Comparison of ENCODE assay signal across 8 mouse cellular contexts in genomic region chr10:67226109-67226508, GRCm38 (mm10). TPM values are rescaled to one million over a fixed set of nuclear protein-coding genes. Genes with fewer than 3 reads are reported as not detected.
DNase-seq lines count a peak whose midpoint lies in the region; ATAC-seq lines count a peak whose summit lies in the region.

No protein-coding gene starts in this region.

- H3K9ac ChIP-seq in forebrain, embryonic 15.5 days (replicated peaks): no peak overlapping the region
- no peak overlapping the region for H3K9ac ChIP-seq in forebrain, embryonic 12.5 days
- H3K9ac ChIP-seq in embryonic facial prominence, embryonic 13.5 days: no peak overlapping the region
- no peak overlapping the region for H3K9ac ChIP-seq in heart, embryonic 16.5 days (ENCODE audit: low read length)

- H3K36me3 ChIP-seq in forebrain, embryonic 15.5 days: peaks cover 41% of the 10 kb centered on the region
- peaks cover 44% of the 10 kb centered on the region for H3K36me3 ChIP-seq in forebrain, embryonic 12.5 days (replicated peaks)
- H3K36me3 ChIP-seq in embryonic facial prominence, embryonic 13.5 days: peaks cover 52% of the 10 kb centered on the region
- H3K36me3 ChIP-seq in heart, embryonic 16.5 days (ENCODE audit: control insufficient read depth, insufficient read depth): peaks cover 28% of the 10 kb centered on the region

- WGBS in forebrain, embryonic 15.5 days: 87% methylated on average over 7 of the region's 7 CpGs
- WGBS in forebrain, embryonic 12.5 days: 90% methylated on average over 7 of the region's 7 CpGs
- 69% methylated on average over 7 of the region's 7 CpGs for WGBS in embryonic facial prominence, embryonic 13.5 days
- 42% methylated on average over 7 of the region's 7 CpGs for WGBS in heart, embryonic 16.5 days

- no peak overlapping the region for H3K4me3 ChIP-seq in forebrain, embryonic 15.5 days
- H3K4me3 ChIP-seq in forebrain, embryonic 12.5 days (replicated peaks): no peak overlapping the region
- no peak overlapping the region for H3K4me3 ChIP-seq in embryonic facial prominence, embryonic 13.5 days
- no peak overlapping the region for H3K4me3 ChIP-seq in heart, embryonic 16.5 days (ENCODE audit: low read length)

- ATAC-seq in forebrain, embryonic 15.5 days (replicated peaks): no peak
- ATAC-seq in forebrain, embryonic 12.5 days (ENCODE audit: low FRiP score): no peak
- ATAC-seq in embryonic facial prominence, embryonic 13.5 days (ENCODE audit: insufficient number of reproducible peaks, insufficient read depth, low FRiP score, low TSS enrichment, low read depth): no peak
- ATAC-seq in heart, embryonic 16.5 days (replicated peaks; ENCODE audit: extremely low read depth, insufficient read depth, low FRiP score): peak; percentile 82
- ATAC-seq in megakaryocyte progenitor cell, adult 5-6 weeks (replicated peaks; ENCODE audit: poor library complexity): peak; percentile 82

- H3K4me2 ChIP-seq in forebrain, embryonic 15.5 days (replicated peaks): no peak overlapping the region
- no peak overlapping the region for H3K4me2 ChIP-seq in forebrain, embryonic 12.5 days
- no peak overlapping the region for H3K4me2 ChIP-seq in embryonic facial prominence, embryonic 13.5 days
- H3K4me2 ChIP-seq in heart, embryonic 16.5 days (ENCODE audit: low read depth, low read length): no peak overlapping the region

- no peaks in the 10 kb centered on the region for H3K27me3 ChIP-seq in forebrain, embryonic 15.5 days
- no peaks in the 10 kb centered on the region for H3K27me3 ChIP-seq in forebrain, embryonic 12.5 days
- no peaks in the 10 kb centered on the region for H3K27me3 ChIP-seq in embryonic facial prominence, embryonic 13.5 days
- H3K27me3 ChIP-seq in heart, embryonic 16.5 days (ENCODE audit: control insufficient read depth, insufficient read depth, low read length): no peaks in the 10 kb centered on the region

- peaks cover 5% of the 10 kb centered on the region for H3K4me1 ChIP-seq in forebrain, embryonic 15.5 days
- H3K4me1 ChIP-seq in forebrain, embryonic 12.5 days: peaks cover 4% of the 10 kb centered on the region; the same call in 1 of the 2 replicates
- H3K4me1 ChIP-seq in embryonic facial prominence, embryonic 13.5 days: peaks cover 15% of the 10 kb centered on the region
- peaks cover 26% of the 10 kb centered on the region for H3K4me1 ChIP-seq in heart, embryonic 16.5 days (ENCODE audit: control insufficient read depth, insufficient read depth, low read length)

- H3K9me3 ChIP-seq in forebrain, embryonic 15.5 days: no peaks in the 10 kb centered on the region
- no peaks in the 10 kb centered on the region for H3K9me3 ChIP-seq in forebrain, embryonic 12.5 days
- no peaks in the 10 kb centered on the region for H3K9me3 ChIP-seq in embryonic facial prominence, embryonic 13.5 days
- H3K9me3 ChIP-seq in heart, embryonic 16.5 days (replicated peaks; ENCODE audit: control insufficient read depth, low read length): no peaks in the 10 kb centered on the region

- peak; percentile 62 for DNase-seq in Muller cell, postnatal 12 days (ENCODE audit: inconsistent ontology term)
- peak; percentile 52 to 63 for DNase-seq in layer of hippocampus, postnatal 36 days
- no peak for DNase-seq in thymus, postnatal 25 days

- peak overlapping the region; percentile 46; the same call in 1 of the 2 replicates for H3K27ac ChIP-seq in forebrain, embryonic 15.5 days (replicated peaks)
- H3K27ac ChIP-seq in forebrain, embryonic 12.5 days: no peak overlapping the region
- 0 out of 2 replicates have a peak overlapping the region, but pooled peaks have one; percentile 1 for H3K27ac ChIP-seq in embryonic facial prominence, embryonic 13.5 days
- H3K27ac ChIP-seq in heart, embryonic 16.5 days (ENCODE audit: low read length): peak overlapping the region; percentile 78

RNA-seq across cellular contexts. Expression of gene Nrbf2, which starts 59.0 kb away (rescaled TPM):
- 40.5 and 43.9 TPM in 2 replicates for polyA plus RNA-seq in forebrain, embryonic 15.5 days (2015; fragmentation: Nextera tagmentation; extraction: Ambion mirVana)
- 38.8 and 41.3 TPM in 2 replicates for polyA plus RNA-seq in forebrain, embryonic 12.5 days (2016; fragmentation: Nextera tagmentation; extraction: Ambion mirVana)
- polyA plus RNA-seq in embryonic facial prominence, embryonic 13.5 days (2015; fragmentation: Nextera tagmentation; extraction: Ambion mirVana): 38.5 and 38.9 TPM in 2 replicates
- polyA plus RNA-seq in heart, embryonic 16.5 days (2015; fragmentation: Nextera tagmentation; extraction: Ambion mirVana): 29.8 and 33.0 TPM in 2 replicates
- 10 to 100 TPM; 21.8 to 22.5 TPM for total RNA-seq in layer of hippocampus, postnatal 36 days (2021)
- total RNA-seq in megakaryocyte progenitor cell, adult 5-6 weeks (2015): 32.2 and 33.6 TPM in 2 replicates
- total RNA-seq in megakaryocyte progenitor cell, adult 5-6 weeks (2017): 13.2 and 21.9 TPM in 2 replicates

Comparison
In these comparisons a context has a peak if more than half of its experiments do, and no peak if none do; other contexts are left out.
1. ATAC-seq: peak in heart, embryonic 16.5 days (single experiment) and megakaryocyte progenitor cell, adult 5-6 weeks (single experiment); none in forebrain, embryonic 15.5 days (single experiment), forebrain, embryonic 12.5 days (single experiment) and embryonic facial prominence, embryonic 13.5 days (single experiment).